Mouse (Mus musculus) E14TG2a.4 (cell line): ENCODE data around the gene Capza1.

Experiments used
- CTCF ChIP-seq: conservative IDR thresholded peaks from 2 replicates; pipeline ENCODE4 v1.5.1; 2014; ENCODE audit warnings: low read length
- POU5F1 ChIP-seq: IDR thresholded peaks from 2 replicates; pipeline ENCODE4 v1.6.1; 2014; ENCODE audit warnings: low read length, borderline replicate concordance

- TF ChIP-seq CTCF (no peak), POU5F1 (no peak)
Observed at GRCm38 (mm10) chr3:104835797-104836196, 28.5 kb downstream of the Capza1 start.
